Mouse (Mus musculus): ENCODE results near the gene Sgk2. TPM values are rescaled to one million over a fixed set of nuclear protein-coding genes. Genes with fewer than 3 reads are reported as not detected.
A peak's percentile ranks its signal among the peaks of the same experiment; 100 is the strongest.

Sgk2 gene
- total and polyA plus RNA-seq, 2 experiments from 2014 or later = 0.25 TPM; not detected in 1

- peak; percentile 93 for TF ChIP-seq CTCF (IDR thresholded peaks at IDR 0.05; ENCODE audit: low read depth)
- no peaks in the 10 kb centered on the region for H3K27me3 ChIP-seq (ENCODE audit: insufficient read depth, low read length)
- no peaks in the 10 kb centered on the region for H3K9me3 ChIP-seq (ENCODE audit: low read length)
- DNase-seq (peak; percentile 87), ATAC-seq (peak; percentile 87)
- peak overlapping the region; percentile 19 for H3K4me3 ChIP-seq (ENCODE audit: low read depth, low read length)
- no peaks in the 10 kb centered on the region for H3K4me1 ChIP-seq (ENCODE audit: insufficient read depth)
- H3K4me2 ChIP-seq (ENCODE audit: low read depth) = peak overlapping the region; percentile 52
- peaks cover 35% of the 10 kb centered on the region for H3K36me3 ChIP-seq (ENCODE audit: insufficient read depth)
- 6% methylated on average over 10 of the region's 10 CpGs for WGBS
- no peak overlapping the region for H3K27ac ChIP-seq (ENCODE audit: low read depth, low read length)
- H3K9ac ChIP-seq = no peak overlapping the region
Observed at GRCm38 (mm10) chr2:163048125-163048524, 61.0 kb downstream of the Sgk2 start.

GRCm38 (mm10) chr2:163049116-163049515 lies 62.0 kb downstream of the Sgk2 start:
- no peaks in the 10 kb centered on the region for H3K9me3 ChIP-seq (ENCODE audit: low read length)
- H3K27ac ChIP-seq (ENCODE audit: low read depth, low read length) = no peak overlapping the region
- 88% methylated on average over 2 of the region's 2 CpGs for WGBS

GRCm38 (mm10) chr2:163051691-163052090 lies 64.6 kb downstream of the Sgk2 start:
- Histone ChIP-seq H3K4me2 (ENCODE audit: low read depth) (no peak overlapping the region), H3K27ac (ENCODE audit: low read depth, low read length) (no peak overlapping the region), H3K4me3 (ENCODE audit: low read depth, low read length) (no peak overlapping the region), H3K27me3 (ENCODE audit: insufficient read depth, low read length) (no peaks in the 10 kb centered on the region), H3K9me3 (ENCODE audit: low read length) (no peaks in the 10 kb centered on the region), H3K4me1 (ENCODE audit: insufficient read depth) (peaks cover 9% of the 10 kb centered on the region; the same call in 1 of the 2 replicates), H3K9ac (no peak overlapping the region), H3K36me3 (ENCODE audit: insufficient read depth) (peaks cover 7% of the 10 kb centered on the region)
- no peak for TF ChIP-seq CTCF (IDR thresholded peaks at IDR 0.05; ENCODE audit: low read depth)
- no peak for DNase-seq
- 71% methylated on average over 1 of the region's 1 CpGs for WGBS
- no peak for ATAC-seq

More at GRCm38 (mm10) chr2:163049116-163049515, 62.0 kb downstream of the Sgk2 start:
- no peak for TF ChIP-seq CTCF (IDR thresholded peaks at IDR 0.05; ENCODE audit: low read depth)
- Histone ChIP-seq H3K9ac (no peak overlapping the region), H3K36me3 (ENCODE audit: insufficient read depth) (peaks cover 26% of the 10 kb centered on the region), H3K4me1 (ENCODE audit: insufficient read depth) (no peaks in the 10 kb centered on the region), H3K4me2 (ENCODE audit: low read depth) (no peak overlapping the region), H3K27me3 (ENCODE audit: insufficient read depth, low read length) (no peaks in the 10 kb centered on the region), H3K4me3 (ENCODE audit: low read depth, low read length) (no peak overlapping the region)
- DNase-seq (no peak), ATAC-seq (no peak)

- H3K4me2 ChIP-seq (ENCODE audit: low read depth) = no peak overlapping the region
- H3K4me3 ChIP-seq (ENCODE audit: low read depth, low read length) = no peak overlapping the region
- DNase-seq (no peak), ATAC-seq (no peak)
- no peak for TF ChIP-seq CTCF (IDR thresholded peaks at IDR 0.05; ENCODE audit: low read depth)
- H3K27ac ChIP-seq (ENCODE audit: low read depth, low read length) = no peak overlapping the region
- no peaks in the 10 kb centered on the region for H3K9me3 ChIP-seq (ENCODE audit: low read length)
- H3K27me3 ChIP-seq (ENCODE audit: insufficient read depth, low read length) = no peaks in the 10 kb centered on the region
- H3K4me1 ChIP-seq (ENCODE audit: insufficient read depth) = peaks cover 9% of the 10 kb centered on the region; the same call in 1 of the 2 replicates
- peaks cover 3% of the 10 kb centered on the region; the same call in 1 of the 2 replicates for H3K36me3 ChIP-seq (ENCODE audit: insufficient read depth)
- WGBS = 50% methylated on average over 4 of the region's 4 CpGs
- no peak overlapping the region for H3K9ac ChIP-seq
Observed at GRCm38 (mm10) chr2:163052101-163052500, 65.0 kb downstream of the Sgk2 start.

GRCm38 (mm10) chr2:163052826-163053225 lies 65.7 kb downstream of the Sgk2 start:
- H3K9ac ChIP-seq = no peak overlapping the region
- no peaks in the 10 kb centered on the region for H3K36me3 ChIP-seq (ENCODE audit: insufficient read depth)
- ATAC-seq = no peak
- H3K4me2 ChIP-seq (ENCODE audit: low read depth) = no peak overlapping the region
- no peak overlapping the region for H3K27ac ChIP-seq (ENCODE audit: low read depth, low read length)
- H3K4me1 ChIP-seq (ENCODE audit: insufficient read depth) = peaks cover 9% of the 10 kb centered on the region; the same call in 1 of the 2 replicates
- no peaks in the 10 kb centered on the region for H3K9me3 ChIP-seq (ENCODE audit: low read length)
- no peak for TF ChIP-seq CTCF (IDR thresholded peaks at IDR 0.05; ENCODE audit: low read depth)
- no peak overlapping the region for H3K4me3 ChIP-seq (ENCODE audit: low read depth, low read length)
- no peaks in the 10 kb centered on the region for H3K27me3 ChIP-seq (ENCODE audit: insufficient read depth, low read length)
- DNase-seq = no peak
- whole genome bisulfite sequencing = 37% methylated on average over 4 of the region's 4 CpGs

GRCm38 (mm10) chr2:163054335-163054840 lies 67.3 kb downstream of the Sgk2 start, which contains the start of gene Mybl2:
Gene Mybl2 (plus strand): TSS chr2:163054687.
- no peak for TF ChIP-seq CTCF (IDR thresholded peaks at IDR 0.05; ENCODE audit: low read depth)
- H3K4me3 ChIP-seq (ENCODE audit: low read depth, low read length) = peak within 1 kb of the TSS; percentile 53
- peak within 1 kb of the TSS; percentile 100 for H3K4me2 ChIP-seq (ENCODE audit: low read depth)
- H3K27me3 ChIP-seq (ENCODE audit: insufficient read depth, low read length) = no peaks in the 10 kb centered on the region
- H3K9me3 ChIP-seq (ENCODE audit: low read length) = no peaks in the 10 kb centered on the region
- H3K27ac ChIP-seq (ENCODE audit: low read depth, low read length) = no peak within 1 kb of the TSS
- under 1% methylated on average over 48 of the region's 48 CpGs for WGBS
- peaks cover 9% of the 10 kb centered on the region; the same call in 1 of the 2 replicates for H3K4me1 ChIP-seq (ENCODE audit: insufficient read depth)
- DNase-seq = peak; percentile 93
- peak; percentile 100 for ATAC-seq
- peak within 1 kb of the TSS; percentile 39 for H3K9ac ChIP-seq
- H3K36me3 ChIP-seq (ENCODE audit: insufficient read depth) = no peaks in the 10 kb centered on the region

- peaks cover 9% of the 10 kb centered on the region; the same call in 1 of the 2 replicates for H3K4me1 ChIP-seq (ENCODE audit: insufficient read depth)
- peak overlapping the region; percentile 53 for H3K4me3 ChIP-seq (ENCODE audit: low read depth, low read length)
- H3K36me3 ChIP-seq (ENCODE audit: insufficient read depth) = no peaks in the 10 kb centered on the region
- WGBS = under 1% methylated on average over 35 of the region's 38 CpGs
- H3K27ac ChIP-seq (ENCODE audit: low read depth, low read length) = no peak overlapping the region
- no peak for ATAC-seq
- no peaks in the 10 kb centered on the region for H3K9me3 ChIP-seq (ENCODE audit: low read length)
- DNase-seq = no peak
- no peaks in the 10 kb centered on the region for H3K27me3 ChIP-seq (ENCODE audit: insufficient read depth, low read length)
- peak overlapping the region; percentile 39; the same call in 1 of the 2 replicates for H3K9ac ChIP-seq
- no peak for TF ChIP-seq CTCF (IDR thresholded peaks at IDR 0.05; ENCODE audit: low read depth)
- peak overlapping the region; percentile 100 for H3K4me2 ChIP-seq (ENCODE audit: low read depth)
Observed at GRCm38 (mm10) chr2:163054891-163055494, 67.9 kb downstream of the Sgk2 start.
